Mouse (Mus musculus) forebrain, embryonic 15.5 days (tissue): ENCODE results near the gene Olfr314. TPM values are rescaled to one million over a fixed set of nuclear protein-coding genes. Genes with fewer than 3 reads are reported as not detected.
"Not testable (repeated sequence)": the region's sequence is repeated elsewhere in the genome, so short reads cannot be mapped to it uniquely, and the experiment has no call there.

ENCODE experiments used
- ATAC-seq: fragments of 200-750 bp; cut with Nextera tagmentation; replicated peaks from 2 replicates; pipeline ENCODE4 v1.8.0; 2017; ENCODE audit warnings: mild to moderate bottlenecking, moderate TSS enrichment, moderate library complexity
- H3K27ac ChIP-seq: fragments of 300-500 bp; sonication (generic); replicated peaks from 2 replicates; pipeline ENCODE4 v1.5.1; 2015; ENCODE audit warnings: mild to moderate bottlenecking, inconsistent platforms
- H3K27me3 ChIP-seq: fragments of 300-500 bp; sonication (generic); 2 replicates; pipeline ENCODE4 v1.6.1; 2015; ENCODE audit warnings: inconsistent platforms
- H3K36me3 ChIP-seq: fragments of 300-500 bp; sonication (generic); 2 replicates; pipeline ENCODE4 v1.6.1; 2015; ENCODE audit warnings: mild to moderate bottlenecking, inconsistent platforms
- H3K4me1 ChIP-seq: fragments of 300-500 bp; sonication (generic); 2 replicates; pipeline ENCODE4 v1.6.1; 2015; ENCODE audit warnings: inconsistent platforms
- H3K4me2 ChIP-seq: fragments of 300-500 bp; sonication (generic); replicated peaks from 2 replicates; pipeline ENCODE4 v1.6.1; 2015; ENCODE audit warnings: mild to moderate bottlenecking, inconsistent platforms
- H3K4me3 ChIP-seq: fragments of 300-500 bp; sonication (generic); 2 replicates; pipeline ENCODE4 v1.5.1; 2015; ENCODE audit warnings: mild to moderate bottlenecking, inconsistent platforms
- H3K9ac ChIP-seq: fragments of 300-500 bp; sonication (generic); replicated peaks from 2 replicates; pipeline ENCODE4 v1.6.1; 2015; ENCODE audit warnings: mild to moderate bottlenecking, inconsistent platforms
- H3K9me3 ChIP-seq: fragments of 300-500 bp; sonication (generic); 2 replicates; pipeline ENCODE4 v1.6.1; 2016; ENCODE audit warnings: inconsistent platforms
- WGBS: fragments of 180-500 bp; shearing (Covaris S2); methylation state at CpG from one replicate; pipeline ENCODE4 v1.1.7; 2015; ENCODE audit warnings: mixed read lengths; 5-methylcytosine and 5-hydroxymethylcytosine counted together
- polyA plus RNA-seq: library from polyadenylated mRNA; unstranded; fragments of >200 nt; fragmentation: Nextera tagmentation; extraction: Ambion mirVana; gene quantifications from 2 replicates; pipeline ENCODE4 v1.2.1, GENCODE M21; 2015

Gene Olfr314
- polyA plus RNA-seq, 1 experiment from 2014 or later, result not detected

- Histone ChIP-seq H3K4me1 (peaks cover 2% of the 10 kb centered on the region), H3K27ac (no peak overlapping the region), H3K4me2 (no peak overlapping the region), H3K27me3 (no peaks in the 10 kb centered on the region), H3K9ac (no peak overlapping the region), H3K4me3 (no peak overlapping the region), H3K36me3 (no peaks in the 10 kb centered on the region), H3K9me3 (no peaks in the 10 kb centered on the region)
- ATAC-seq, result no peak
- 79% methylated on average over 7 of the region's 7 CpGs for WGBS
Observed at GRCm38 (mm10) chr11:58796850-58797249, 14.1 kb downstream of the Olfr314 start.

- H3K4me2 ChIP-seq, result no peak overlapping the region
- H3K4me3 ChIP-seq, result no peak overlapping the region
- no peaks in the 10 kb centered on the region for H3K27me3 ChIP-seq
- no peaks in the 10 kb centered on the region for H3K36me3 ChIP-seq
- no peak for ATAC-seq
- H3K9me3 ChIP-seq, result no peaks in the 10 kb centered on the region
- WGBS, result 82% methylated on average over 5 of the region's 5 CpGs
- no peak overlapping the region for H3K9ac ChIP-seq
- peaks cover 6% of the 10 kb centered on the region for H3K4me1 ChIP-seq
- H3K27ac ChIP-seq, result no peak overlapping the region
Observed at GRCm38 (mm10) chr11:58799747-58800146, 17.0 kb downstream of the Olfr314 start.

GRCm38 (mm10) chr11:58801558-58802228 is 18.9 kb downstream of the Olfr314 start, which contains the start of gene Fam183b:
Gene Fam183b (minus strand): TSS chr11:58801960.
- H3K27ac ChIP-seq, result no peak within 1 kb of the TSS
- H3K4me1 ChIP-seq, result peaks cover 6% of the 10 kb centered on the region
- peak within 1 kb of the TSS; percentile 26; the same call in 1 of the 2 replicates for H3K4me2 ChIP-seq
- H3K9me3 ChIP-seq, result no peaks in the 10 kb centered on the region
- WGBS, result 22% methylated on average over 14 of the region's 14 CpGs
- H3K27me3 ChIP-seq, result no peaks in the 10 kb centered on the region
- H3K36me3 ChIP-seq, result no peaks in the 10 kb centered on the region
- no peak within 1 kb of the TSS for H3K4me3 ChIP-seq
- ATAC-seq, result peak; percentile 48; the same call in 1 of the 2 replicates
- no peak within 1 kb of the TSS for H3K9ac ChIP-seq

GRCm38 (mm10) chr11:58803871-58804270 is 21.1 kb downstream of the Olfr314 start:
- no peak overlapping the region for H3K4me3 ChIP-seq
- no peak overlapping the region for H3K4me2 ChIP-seq
- 80% methylated on average over 4 of the region's 4 CpGs for WGBS
- H3K9ac ChIP-seq, result no peak overlapping the region
- no peaks in the 10 kb centered on the region for H3K36me3 ChIP-seq
- H3K4me1 ChIP-seq, result peaks cover 6% of the 10 kb centered on the region
- no peak for ATAC-seq
- H3K27me3 ChIP-seq, result no peaks in the 10 kb centered on the region
- no peaks in the 10 kb centered on the region for H3K9me3 ChIP-seq
- H3K27ac ChIP-seq, result no peak overlapping the region

GRCm38 (mm10) chr11:58804393-58804792 is 21.6 kb downstream of the Olfr314 start:
- no peak overlapping the region for H3K4me3 ChIP-seq
- WGBS, result 83% methylated on average over 2 of the region's 2 CpGs
- H3K4me2 ChIP-seq, result no peak overlapping the region
- no peak for ATAC-seq
- no peaks in the 10 kb centered on the region for H3K36me3 ChIP-seq
- peaks cover 6% of the 10 kb centered on the region for H3K4me1 ChIP-seq
- no peaks in the 10 kb centered on the region for H3K27me3 ChIP-seq
- no peaks in the 10 kb centered on the region for H3K9me3 ChIP-seq
- no peak overlapping the region for H3K27ac ChIP-seq
- no peak overlapping the region for H3K9ac ChIP-seq

GRCm38 (mm10) chr11:58812001-58812400 is 29.2 kb downstream of the Olfr314 start:
- no peak overlapping the region for H3K4me2 ChIP-seq
- no peaks in the 10 kb centered on the region for H3K4me1 ChIP-seq
- H3K27ac ChIP-seq, result no peak overlapping the region
- H3K4me3 ChIP-seq, result no peak overlapping the region
- no peaks in the 10 kb centered on the region for H3K27me3 ChIP-seq
- ATAC-seq, result no peak
- no peaks in the 10 kb centered on the region for H3K36me3 ChIP-seq
- WGBS, result 7% methylated on average over 1 of the region's 1 CpGs
- no peaks in the 10 kb centered on the region for H3K9me3 ChIP-seq
- H3K9ac ChIP-seq, result no peak overlapping the region

GRCm38 (mm10) chr11:58814700-58815099 is 31.9 kb downstream of the Olfr314 start, which contains the start of gene Olfr313:
Gene Olfr313 (plus strand): TSS chr11:58815000.
- ATAC-seq, H3K27me3 ChIP-seq, H3K4me3 ChIP-seq, H3K9ac ChIP-seq, H3K4me2 ChIP-seq, H3K36me3 ChIP-seq, H3K9me3 ChIP-seq, H3K4me1 ChIP-seq, H3K27ac ChIP-seq: not testable (repeated sequence)
- WGBS, result 44% methylated on average over 1 of the region's 1 CpGs

GRCm38 (mm10) chr11:58815676-58816075 is 32.9 kb downstream of the Olfr314 start:
- H3K9me3 ChIP-seq, result no peaks in the 10 kb centered on the region
- H3K36me3 ChIP-seq, result no peaks in the 10 kb centered on the region
- no peaks in the 10 kb centered on the region for H3K4me1 ChIP-seq
- no peak overlapping the region for H3K4me3 ChIP-seq
- H3K4me2 ChIP-seq, result no peak overlapping the region
- ATAC-seq, result no peak
- no peak overlapping the region for H3K27ac ChIP-seq
- no peaks in the 10 kb centered on the region for H3K27me3 ChIP-seq
- WGBS, result 92% methylated on average over 1 of the region's 1 CpGs
- no peak overlapping the region for H3K9ac ChIP-seq

- H3K9me3 ChIP-seq, ATAC-seq: not testable (repeated sequence)
Observed at GRCm38 (mm10) chr11:58828937-58829336, 46.2 kb downstream of the Olfr314 start, which contains the start of gene Olfr312. Gene Olfr312 (plus strand): TSS chr11:58829237.

GRCm38 (mm10) chr11:58829764-58830163 is 47.0 kb downstream of the Olfr314 start:
- H3K27ac ChIP-seq, result no peak overlapping the region
- H3K9me3 ChIP-seq, result no peaks in the 10 kb centered on the region
- no peak overlapping the region for H3K4me2 ChIP-seq
- H3K36me3 ChIP-seq, result no peaks in the 10 kb centered on the region
- ATAC-seq, result no peak
- no peak overlapping the region for H3K4me3 ChIP-seq
- 82% methylated on average over 3 of the region's 3 CpGs for WGBS
- no peaks in the 10 kb centered on the region for H3K4me1 ChIP-seq
- no peaks in the 10 kb centered on the region for H3K27me3 ChIP-seq
- no peak overlapping the region for H3K9ac ChIP-seq

More at GRCm38 (mm10) chr11:58828937-58829336, 46.2 kb downstream of the Olfr314 start, which contains the start of gene Olfr312:
- H3K4me2 ChIP-seq, H3K36me3 ChIP-seq, H3K9ac ChIP-seq, H3K27ac ChIP-seq, H3K4me3 ChIP-seq, H3K27me3 ChIP-seq, H3K4me1 ChIP-seq: not testable (repeated sequence)

- not testable (repeated sequence) for H3K36me3 ChIP-seq, H3K27me3 ChIP-seq, H3K4me2 ChIP-seq, H3K9ac ChIP-seq, H3K9me3 ChIP-seq, ATAC-seq, H3K27ac ChIP-seq, H3K4me1 ChIP-seq, H3K4me3 ChIP-seq
- 82% methylated on average over 3 of the region's 3 CpGs for WGBS
Observed at GRCm38 (mm10) chr11:58832541-58832940, 49.8 kb downstream of the Olfr314 start.
